Mouse (Mus musculus) thymus, adult 2 months (tissue): ENCODE results near the gene Atp8b2.

ENCODE experiments used
- CTCF ChIP-seq: fragments of 200-500 bp; IDR thresholded peaks from 2 replicates; pipeline ENCODE4 v1.5.1; 2012; ENCODE audit warnings: mild to moderate bottlenecking, control low read depth, low read length, moderate library complexity, borderline replicate concordance; ENCODE audit not compliant: control insufficient read depth, poor library complexity, insufficient read depth; ENCODE audit errors: extremely low read depth
- POLR2A ChIP-seq: fragments of 200-500 bp; IDR thresholded peaks from 2 replicates; pipeline ENCODE4 v1.6.1; 2012; ENCODE audit warnings: mild to moderate bottlenecking, low read length, control low read depth, moderate library complexity; ENCODE audit not compliant: control insufficient read depth, poor library complexity, insufficient read depth; ENCODE audit errors: extremely low read depth

DNA sequence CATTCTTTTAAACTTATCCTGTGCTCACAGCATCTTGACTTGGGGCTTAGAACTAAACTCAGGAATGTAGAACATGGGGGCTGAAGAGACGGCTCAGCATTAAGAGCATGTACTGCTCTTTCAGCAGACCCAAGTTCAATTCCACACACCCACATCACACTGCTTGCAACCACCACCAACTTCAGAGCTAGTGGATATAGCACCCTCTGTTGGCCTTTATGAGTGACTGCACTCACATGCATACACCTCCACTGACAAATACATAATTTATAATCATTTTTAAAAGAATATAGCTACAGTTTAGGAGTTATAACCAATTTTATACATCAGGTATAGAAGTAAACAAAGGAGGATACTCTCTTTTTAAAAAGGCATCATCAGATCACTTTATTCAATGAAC lies 36.9 kb downstream of the Atp8b2 start:
- TF ChIP-seq CTCF (no peak), POLR2A (no peak)
